Mouse (Mus musculus) thymus, adult 2 months (tissue): ENCODE results near the gene Dut.

Experiments used
- CTCF ChIP-seq: fragments of 200-500 bp; IDR thresholded peaks from 2 replicates; pipeline ENCODE4 v1.5.1; 2012; ENCODE audit warnings: mild to moderate bottlenecking, control low read depth, low read length, moderate library complexity, borderline replicate concordance; ENCODE audit not compliant: control insufficient read depth, poor library complexity, insufficient read depth; ENCODE audit errors: extremely low read depth
- POLR2A ChIP-seq: fragments of 200-500 bp; IDR thresholded peaks from 2 replicates; pipeline ENCODE4 v1.6.1; 2012; ENCODE audit warnings: mild to moderate bottlenecking, low read length, control low read depth, moderate library complexity; ENCODE audit not compliant: control insufficient read depth, poor library complexity, insufficient read depth; ENCODE audit errors: extremely low read depth

- TF ChIP-seq CTCF = no peak
- TF ChIP-seq POLR2A = no peak
Observed at GRCm38 (mm10) chr2:125211831-125212510, 35.0 kb upstream of the Dut start.
